Mouse (Mus musculus) liver, postnatal 0 days (tissue): ENCODE data around the gene Tmem231.

Source experiments
- CTCF ChIP-seq: sonication (generic); IDR thresholded peaks from 2 replicates; pipeline ENCODE4 v1.5.1; 2016; ENCODE audit warnings: antibody characterized with exemption, low read depth
- EP300 ChIP-seq: IDR thresholded peaks from 2 replicates; pipeline ENCODE4 v1.6.1; 2016; ENCODE audit warnings: antibody characterized with exemption, low read depth, mild to moderate bottlenecking

DNA sequence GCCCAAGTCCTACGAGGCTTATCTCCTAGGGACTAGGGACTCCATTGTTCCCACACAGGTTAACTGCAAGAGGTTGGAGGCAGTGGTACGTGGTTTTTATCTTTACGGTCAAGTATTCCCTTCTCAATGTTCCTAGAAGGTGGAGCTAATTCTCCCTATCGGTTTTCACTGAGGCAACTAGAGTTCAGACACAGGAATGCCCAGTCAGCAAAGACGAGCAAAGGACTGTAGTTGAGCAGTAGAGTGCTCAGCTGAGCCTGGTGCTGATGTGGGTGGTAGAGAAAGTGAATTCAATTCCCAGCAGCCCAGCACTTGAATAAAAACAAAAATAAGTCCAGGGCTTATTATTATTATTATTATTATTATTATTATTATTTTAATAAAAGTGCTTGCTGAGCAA is 41.1 kb downstream of the Tmem231 start:
- TF ChIP-seq CTCF: no peak
- no peak for TF ChIP-seq EP300
